Mouse (Mus musculus) forebrain, embryonic 12.5 days (tissue): ENCODE data around the gene Ypel3. TPM values are rescaled to one million over a fixed set of nuclear protein-coding genes. Genes with fewer than 3 reads are reported as not detected.
A peak's percentile ranks its signal among the peaks of the same experiment; 100 is the strongest.

Experiments
- ATAC-seq: fragments of 200-750 bp; cut with Nextera tagmentation; 2 replicates; pipeline ENCODE4 v1.8.0; 2017; ENCODE audit warnings: moderate TSS enrichment; ENCODE audit not compliant: low FRiP score
- H3K27ac ChIP-seq: fragments of 300-500 bp; sonication (generic); 2 replicates; pipeline ENCODE4 v1.5.1; 2016; ENCODE audit warnings: mild to moderate bottlenecking
- H3K27me3 ChIP-seq: fragments of 300-500 bp; sonication (generic); 2 replicates; pipeline ENCODE4 v1.6.1; 2016; ENCODE audit warnings: mild to moderate bottlenecking
- H3K36me3 ChIP-seq: fragments of 300-500 bp; sonication (generic); replicated peaks from 2 replicates; pipeline ENCODE4 v1.6.1; 2016; ENCODE audit warnings: mild to moderate bottlenecking
- H3K4me1 ChIP-seq: fragments of 300-500 bp; sonication (generic); 2 replicates; pipeline ENCODE4 v1.6.1; 2016
- H3K4me2 ChIP-seq: fragments of 300-500 bp; sonication (generic); 2 replicates; pipeline ENCODE4 v1.6.1; 2016; ENCODE audit warnings: mild to moderate bottlenecking, moderate library complexity
- H3K4me3 ChIP-seq: fragments of 300-500 bp; sonication (generic); replicated peaks from 2 replicates; pipeline ENCODE4 v1.5.1; 2016; ENCODE audit warnings: mild to moderate bottlenecking
- H3K9ac ChIP-seq: fragments of 300-500 bp; sonication (generic); 2 replicates; pipeline ENCODE4 v1.6.1; 2016; ENCODE audit warnings: mild to moderate bottlenecking
- H3K9me3 ChIP-seq: fragments of 300-500 bp; sonication (generic); 2 replicates; pipeline ENCODE4 v1.6.1; 2016
- WGBS: fragments of 180-500 bp; shearing (Covaris S2); methylation state at CpG from one replicate; pipeline ENCODE4 v1.1.7; 2016; 5-methylcytosine and 5-hydroxymethylcytosine counted together
- polyA plus RNA-seq: library from polyadenylated mRNA; unstranded; fragments of >200 nt; fragmentation: Nextera tagmentation; extraction: Ambion mirVana; gene quantifications from 2 replicates; pipeline ENCODE4 v1.2.1, GENCODE M21; 2016

The Ypel3 gene
- polyA plus RNA-seq, 1 experiment from 2014 or later, result 92.7 TPM

DNA sequence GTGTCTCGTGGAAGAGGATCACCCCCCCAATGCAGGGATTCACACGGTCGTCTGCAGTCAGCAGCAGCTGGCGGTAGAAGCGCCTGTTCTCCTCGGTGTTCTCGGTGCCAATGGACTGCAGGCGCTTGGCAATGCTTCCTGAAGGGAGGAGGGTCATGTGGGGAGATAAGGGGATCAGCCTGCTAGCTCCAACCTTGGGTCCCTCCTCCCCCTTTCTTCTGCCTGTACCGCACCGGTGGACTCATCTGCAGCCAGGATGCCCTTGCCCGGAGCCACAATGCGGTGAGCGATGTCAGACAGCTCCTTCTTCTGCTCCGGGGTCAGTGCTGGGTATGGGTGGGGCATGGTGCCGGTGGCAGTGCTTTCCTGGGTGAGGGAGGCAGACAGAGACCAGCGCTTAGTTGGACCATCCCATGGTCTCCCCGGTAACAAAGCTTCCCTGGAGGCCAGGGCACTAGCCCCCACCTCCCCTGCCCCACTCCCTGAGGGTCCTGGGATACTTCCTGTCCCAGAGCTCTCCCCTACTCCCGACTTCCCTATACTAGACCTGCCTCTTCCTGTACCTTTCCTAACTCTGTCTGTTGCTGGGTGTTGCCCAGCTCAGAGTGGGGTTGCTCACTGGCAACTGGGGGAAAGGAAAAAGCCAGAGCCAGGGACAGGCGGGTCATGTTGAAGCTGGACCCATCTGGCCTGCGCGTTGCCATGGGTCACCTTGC, 20.8 kb downstream of the Ypel3 start, which contains the start of gene Fam57b:
TSS of gene Fam57b (plus strand) at position 258 of the 716 bp plus-strand sequence.
- ATAC-seq, result no peak
- Histone ChIP-seq H3K9me3 (no peaks in the 10 kb centered on the region), H3K27me3 (no peaks in the 10 kb centered on the region), H3K27ac (peak within 1 kb of the TSS; percentile 96), H3K9ac (peak within 1 kb of the TSS; percentile 89), H3K4me2 (peak within 1 kb of the TSS; percentile 78), H3K36me3 (peaks cover 49% of the 10 kb centered on the region), H3K4me3 (peak within 1 kb of the TSS; percentile 79), H3K4me1 (peaks cover 48% of the 10 kb centered on the region)
- WGBS, result 36% methylated on average over 21 of the region's 21 CpGs

DNA sequence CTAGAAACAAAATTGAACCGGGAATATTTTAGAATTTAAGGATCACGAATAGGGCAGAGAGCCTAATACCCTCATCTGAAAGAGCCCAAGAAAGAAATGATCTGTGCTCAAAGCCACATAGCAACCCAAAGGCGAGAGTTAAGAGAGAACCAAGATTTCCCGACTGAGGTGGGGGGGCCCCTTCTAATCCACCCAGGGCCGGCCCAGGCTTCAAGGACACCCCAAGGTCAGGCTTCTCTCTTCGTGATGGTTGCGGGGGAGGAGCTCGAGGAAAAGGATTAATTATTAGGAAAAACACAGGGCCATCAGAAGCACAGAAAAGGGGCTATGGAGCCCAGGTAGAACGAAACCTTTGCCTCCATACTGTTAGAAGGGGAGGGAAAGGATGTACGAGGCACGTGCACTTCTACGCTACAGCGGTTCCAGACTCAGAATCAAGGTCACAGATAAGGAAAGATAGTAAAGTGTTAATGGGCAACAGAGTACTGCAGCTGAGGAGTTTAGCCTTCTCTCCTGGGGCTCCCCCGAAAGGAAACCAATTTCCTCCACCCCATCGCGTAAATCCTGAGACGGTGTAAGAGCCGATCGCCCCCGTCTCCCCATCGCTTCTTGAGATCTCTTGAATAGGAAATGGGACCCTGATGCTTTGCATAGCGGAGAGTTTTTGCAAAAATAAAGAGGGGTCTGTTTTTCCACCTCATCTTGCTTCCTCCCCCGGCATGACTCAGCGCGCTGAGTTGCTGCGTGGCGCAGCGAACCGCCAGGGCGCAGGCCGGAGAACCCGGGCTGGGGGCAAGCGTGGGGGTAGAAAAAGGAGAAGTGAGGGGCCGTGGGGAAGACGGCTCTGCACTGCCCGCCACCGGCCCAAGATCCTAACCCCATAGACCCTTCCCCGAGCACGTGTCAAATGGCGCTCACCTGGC, 21.6 kb downstream of the Ypel3 start:
- Histone ChIP-seq H3K27ac (peak overlapping the region; percentile 96), H3K27me3 (no peaks in the 10 kb centered on the region), H3K4me1 (peaks cover 42% of the 10 kb centered on the region), H3K36me3 (peaks cover 56% of the 10 kb centered on the region), H3K4me3 (peak overlapping the region; percentile 79), H3K4me2 (peak overlapping the region; percentile 78), H3K9ac (peak overlapping the region; percentile 89), H3K9me3 (no peaks in the 10 kb centered on the region)
- ATAC-seq, result no peak
- WGBS, result under 1% methylated on average over 40 of the region's 40 CpGs

DNA sequence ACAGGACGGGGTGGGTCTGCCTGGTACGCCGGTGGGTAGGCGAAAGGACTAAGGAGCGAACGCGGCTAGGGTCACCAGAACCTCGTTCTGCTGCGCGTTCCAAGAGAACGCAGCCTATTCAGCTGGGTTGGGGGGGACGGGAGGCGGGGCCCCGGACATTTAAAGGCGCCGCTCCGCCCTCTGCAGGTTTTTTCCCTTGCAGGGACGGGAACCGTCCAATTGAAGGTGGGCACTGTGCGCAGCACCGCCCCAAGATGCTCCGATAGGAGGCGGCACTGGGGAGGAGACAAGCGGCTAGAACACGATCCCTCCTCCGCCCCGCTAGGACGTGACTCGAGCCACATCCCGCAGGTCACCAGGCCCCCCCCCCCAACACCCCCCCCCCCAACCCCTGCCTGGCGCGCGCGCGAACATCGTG, 22.3 kb downstream of the Ypel3 start:
- Histone ChIP-seq H3K9me3 (no peaks in the 10 kb centered on the region), H3K4me1 (peaks cover 42% of the 10 kb centered on the region), H3K36me3 (peaks cover 61% of the 10 kb centered on the region), H3K9ac (peak overlapping the region; percentile 89), H3K4me3 (peak overlapping the region; percentile 79), H3K4me2 (peak overlapping the region; percentile 78), H3K27ac (peak overlapping the region; percentile 96), H3K27me3 (no peaks in the 10 kb centered on the region)
- under 1% methylated on average over 33 of the region's 36 CpGs for WGBS
- ATAC-seq, result peak; percentile 96

DNA sequence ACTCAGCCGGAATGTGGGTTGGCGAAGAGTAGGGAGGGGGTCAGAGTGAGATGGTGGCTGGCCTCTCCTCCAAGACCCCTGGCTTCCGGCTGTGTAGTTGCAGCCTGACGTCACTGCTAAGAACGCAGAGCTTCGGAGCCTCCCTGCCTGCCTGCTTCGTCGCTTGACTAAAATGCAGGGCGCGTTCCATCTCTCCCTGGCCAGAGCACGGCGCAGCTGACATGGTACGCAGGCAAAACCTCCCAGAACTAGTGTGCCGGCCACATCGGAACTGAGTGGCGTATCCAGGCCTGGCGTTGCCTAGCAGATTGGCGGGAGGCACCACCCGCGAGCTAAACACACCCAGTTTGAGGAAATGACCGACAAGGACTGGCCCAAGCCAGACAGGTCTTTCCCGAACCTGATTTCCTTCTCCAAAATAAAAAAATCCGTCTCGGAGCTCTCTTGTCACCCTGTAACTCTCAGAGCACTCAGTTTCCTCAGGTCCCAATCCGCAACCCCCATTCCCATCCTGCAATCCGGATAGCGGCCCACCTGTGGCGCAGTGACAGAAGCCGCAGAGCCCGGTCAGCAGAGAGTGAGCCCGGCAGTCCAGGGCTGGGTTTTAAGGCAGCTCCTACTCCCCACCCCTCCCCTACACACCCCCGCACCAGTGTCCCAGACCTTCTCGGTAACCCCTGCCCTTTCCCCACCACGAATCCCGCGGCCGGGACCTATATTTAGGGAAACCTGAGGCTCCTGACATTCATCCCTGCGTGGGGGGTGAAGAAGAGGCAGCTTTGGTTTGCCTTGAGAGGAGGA, 22.9 kb downstream of the Ypel3 start:
- Histone ChIP-seq H3K4me3 (peak overlapping the region; percentile 79), H3K4me2 (peak overlapping the region; percentile 78), H3K27me3 (no peaks in the 10 kb centered on the region), H3K9ac (peak overlapping the region; percentile 89), H3K4me1 (peaks cover 42% of the 10 kb centered on the region), H3K9me3 (no peaks in the 10 kb centered on the region), H3K36me3 (peaks cover 64% of the 10 kb centered on the region), H3K27ac (peak overlapping the region; percentile 96)
- under 1% methylated on average over 38 of the region's 38 CpGs for WGBS
- ATAC-seq, result peak; percentile 89

DNA sequence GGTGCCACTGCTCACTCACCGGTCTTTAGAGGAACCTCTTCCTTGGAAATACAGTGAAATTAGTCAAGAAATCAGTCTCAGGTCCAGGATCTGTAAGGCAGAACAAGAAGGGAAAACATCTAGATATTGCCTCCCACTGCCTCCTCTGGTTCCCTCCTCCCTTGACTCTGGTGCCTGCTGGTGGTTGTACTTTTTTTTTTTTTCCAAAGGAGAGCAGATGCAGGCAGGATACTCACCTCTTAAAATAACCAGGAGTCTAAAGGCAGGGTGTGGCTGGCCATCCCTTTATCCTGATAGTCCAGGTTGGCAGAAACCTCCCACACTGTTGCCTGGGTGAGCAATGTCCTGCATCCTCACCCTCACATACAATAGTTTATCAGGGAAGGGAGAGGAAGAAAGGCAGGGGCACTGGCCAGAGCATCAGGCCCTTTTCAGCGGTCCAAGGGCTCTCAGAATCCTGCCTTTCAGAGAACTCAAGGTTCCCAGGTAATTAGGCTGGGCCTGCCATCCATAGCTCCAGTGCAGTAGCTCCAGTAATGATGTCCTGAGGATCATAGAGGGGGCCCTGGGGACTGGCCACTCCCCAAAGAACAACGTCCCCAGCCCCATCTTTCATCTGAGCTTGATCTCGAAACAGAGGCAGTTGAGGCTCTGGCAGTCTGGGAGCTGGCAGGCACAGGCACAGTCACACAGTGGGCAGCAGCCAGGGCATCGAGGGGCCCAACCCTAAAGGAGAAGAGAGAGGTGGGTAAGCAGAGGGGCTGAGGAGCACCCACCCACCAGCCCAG, 23.7 kb downstream of the Ypel3 start:
- no peak for ATAC-seq
- H3K36me3 ChIP-seq, result peaks cover 64% of the 10 kb centered on the region
- H3K9me3 ChIP-seq, result no peaks in the 10 kb centered on the region

DNA sequence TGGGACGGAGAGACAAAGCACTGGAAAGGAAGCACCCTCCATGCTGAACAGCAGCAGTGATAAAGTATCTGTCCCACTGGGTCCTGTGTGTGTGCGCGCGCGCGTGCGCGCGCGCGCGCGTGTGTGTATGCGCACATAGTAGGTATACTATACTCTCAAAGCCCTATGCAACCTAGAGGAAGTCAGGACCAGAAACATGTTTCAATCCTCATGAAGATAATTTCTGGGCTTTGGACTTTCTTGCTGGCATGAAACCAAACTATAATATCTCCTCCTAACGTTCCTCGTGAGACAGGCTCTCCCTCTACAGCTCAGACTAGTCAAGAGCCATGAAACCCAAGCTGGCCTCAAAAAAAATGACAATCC, 24.3 kb downstream of the Ypel3 start:
- peaks cover 40% of the 10 kb centered on the region for H3K4me1 ChIP-seq
- no peak overlapping the region for H3K4me3 ChIP-seq
- H3K36me3 ChIP-seq, result peaks cover 61% of the 10 kb centered on the region
- no peak overlapping the region for H3K4me2 ChIP-seq
- H3K27me3 ChIP-seq, result no peaks in the 10 kb centered on the region
- no peak overlapping the region for H3K27ac ChIP-seq
- H3K9ac ChIP-seq, result 0 out of 2 replicates have a peak overlapping the region, but pooled peaks have one; percentile 89
- 94% methylated on average over 16 of the region's 16 CpGs for WGBS
- H3K9me3 ChIP-seq, result no peaks in the 10 kb centered on the region
- no peak for ATAC-seq

More for the DNA sequence above, 23.7 kb downstream of the Ypel3 start:
- Histone ChIP-seq H3K4me2 (peak overlapping the region; percentile 78), H3K9ac (peak overlapping the region; percentile 89), H3K27ac (peak overlapping the region; percentile 96), H3K4me1 (peaks cover 42% of the 10 kb centered on the region), H3K4me3 (peak overlapping the region; percentile 79), H3K27me3 (no peaks in the 10 kb centered on the region)
- 26% methylated on average over 5 of the region's 5 CpGs for WGBS

DNA sequence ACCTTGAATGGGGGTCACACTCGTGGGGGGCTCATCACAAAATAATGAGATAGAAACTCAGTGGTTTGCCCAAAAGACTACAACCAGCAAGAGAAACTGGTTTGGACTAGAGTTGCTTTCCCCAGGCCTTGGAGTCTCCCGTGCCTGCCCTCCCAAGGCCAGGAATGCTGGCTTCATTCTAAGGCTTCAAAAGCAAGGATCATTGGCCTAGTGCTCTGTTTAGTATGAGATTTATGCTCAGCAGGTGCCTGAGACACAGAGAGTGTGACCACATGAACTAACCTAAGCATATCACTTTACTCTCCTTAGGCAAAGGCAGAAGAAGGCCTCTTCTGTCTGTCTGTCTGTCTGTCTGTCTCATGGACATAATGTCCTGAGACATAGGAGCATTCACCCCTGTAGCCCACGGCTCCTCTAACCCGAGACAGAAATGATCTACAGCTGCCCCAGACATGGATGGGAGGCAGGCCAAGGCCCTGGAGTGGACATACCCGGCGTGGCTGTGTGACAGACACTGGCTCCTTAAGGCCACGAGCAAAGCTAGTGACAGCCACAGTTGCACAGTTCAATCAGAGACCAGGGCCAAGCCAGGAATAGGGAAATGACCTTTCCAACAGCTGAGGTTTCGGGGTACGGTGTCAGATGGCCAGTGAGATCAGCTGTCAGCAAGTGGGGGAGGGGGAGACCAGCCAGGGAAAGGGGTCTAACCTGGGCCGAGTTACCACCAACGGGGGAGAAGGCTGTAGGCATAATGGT, 25.6 kb downstream of the Ypel3 start:
- no peaks in the 10 kb centered on the region for H3K9me3 ChIP-seq
- no peak overlapping the region for H3K9ac ChIP-seq
- no peak for ATAC-seq
- no peak overlapping the region for H3K4me2 ChIP-seq
- no peak overlapping the region for H3K27ac ChIP-seq
- peaks cover 31% of the 10 kb centered on the region for H3K4me1 ChIP-seq
- peaks cover 54% of the 10 kb centered on the region for H3K36me3 ChIP-seq
- no peaks in the 10 kb centered on the region for H3K27me3 ChIP-seq
- 87% methylated on average over 11 of the region's 11 CpGs for WGBS
- no peak overlapping the region for H3K4me3 ChIP-seq

DNA sequence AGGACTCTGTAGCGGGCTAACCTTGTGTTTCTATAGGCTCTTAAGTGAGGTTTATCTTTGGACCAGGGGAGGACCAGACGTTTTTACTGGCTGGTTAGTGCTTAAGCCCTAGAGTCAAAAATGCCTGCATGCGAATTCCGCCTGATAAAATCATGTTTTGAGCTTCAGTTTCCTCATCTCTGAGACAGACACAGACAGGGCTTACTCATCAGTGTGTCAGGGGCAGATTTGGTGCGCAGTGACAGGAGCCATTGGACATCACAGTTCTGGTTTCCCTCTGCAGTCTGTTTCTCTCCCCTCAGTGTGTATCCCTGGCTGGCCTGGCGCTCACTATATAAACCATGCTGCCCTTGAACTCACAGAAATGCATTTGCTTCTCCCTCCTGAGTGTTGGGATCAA, 26.4 kb downstream of the Ypel3 start:
- ATAC-seq, result no peak
- WGBS, result 88% methylated on average over 6 of the region's 6 CpGs
- Histone ChIP-seq H3K27me3 (no peaks in the 10 kb centered on the region), H3K4me1 (peaks cover 31% of the 10 kb centered on the region), H3K9me3 (no peaks in the 10 kb centered on the region), H3K9ac (no peak overlapping the region), H3K4me3 (no peak overlapping the region), H3K4me2 (no peak overlapping the region), H3K36me3 (peaks cover 52% of the 10 kb centered on the region), H3K27ac (no peak overlapping the region)

DNA sequence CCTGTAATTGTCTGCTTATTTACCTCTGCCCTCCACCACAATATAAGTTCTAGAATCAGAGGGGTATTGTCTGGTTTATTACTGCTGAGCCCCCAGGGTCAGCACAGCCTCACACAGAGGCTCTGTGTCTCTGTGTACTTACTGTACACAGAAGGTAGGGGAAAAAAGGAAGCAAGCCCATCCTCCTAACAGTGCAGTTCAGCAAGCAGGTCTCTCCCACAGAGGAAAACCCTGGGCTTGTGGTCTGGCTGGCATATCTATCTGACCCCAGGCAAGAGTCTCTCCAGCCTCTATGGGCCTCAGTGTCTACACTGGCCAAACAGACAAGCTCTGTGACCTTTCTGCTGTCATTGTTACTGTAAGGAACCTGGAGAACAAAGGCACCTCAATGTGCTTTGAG, 27.0 kb downstream of the Ypel3 start:
- H3K4me1 ChIP-seq, result peaks cover 34% of the 10 kb centered on the region
- no peaks in the 10 kb centered on the region for H3K27me3 ChIP-seq
- H3K9me3 ChIP-seq, result no peaks in the 10 kb centered on the region
- peaks cover 52% of the 10 kb centered on the region for H3K36me3 ChIP-seq
- H3K27ac ChIP-seq, result no peak overlapping the region
- ATAC-seq, result no peak
- no peak overlapping the region for H3K9ac ChIP-seq
- no peak overlapping the region for H3K4me2 ChIP-seq
- no peak overlapping the region for H3K4me3 ChIP-seq

DNA sequence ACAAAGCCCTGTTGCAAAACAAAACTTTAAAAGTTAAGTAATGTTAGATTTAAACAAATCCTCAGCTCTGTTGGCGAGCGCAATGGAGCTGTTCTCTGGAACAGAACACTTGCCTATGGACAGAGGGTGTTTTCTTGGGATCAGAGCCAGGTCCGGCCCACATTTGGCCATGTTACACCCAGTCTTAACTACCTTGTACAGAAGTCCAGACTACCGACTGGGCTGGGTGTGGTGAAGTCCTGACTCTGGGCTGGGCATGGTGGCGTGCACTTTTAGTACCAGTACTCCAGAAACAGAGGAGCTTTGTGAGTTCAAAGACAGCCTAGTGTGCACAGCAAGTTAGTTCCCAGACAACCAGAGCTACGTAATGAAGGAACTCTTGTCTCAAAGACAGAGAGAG, 30.2 kb downstream of the Ypel3 start:
- Histone ChIP-seq H3K4me2 (no peak overlapping the region), H3K9me3 (no peaks in the 10 kb centered on the region), H3K27me3 (no peaks in the 10 kb centered on the region), H3K9ac (no peak overlapping the region), H3K27ac (no peak overlapping the region), H3K4me3 (no peak overlapping the region; the same call in 1 of the 2 replicates), H3K4me1 (peaks cover 26% of the 10 kb centered on the region), H3K36me3 (peaks cover 41% of the 10 kb centered on the region)
- WGBS, result 86% methylated on average over 6 of the region's 6 CpGs
- no peak for ATAC-seq

DNA sequence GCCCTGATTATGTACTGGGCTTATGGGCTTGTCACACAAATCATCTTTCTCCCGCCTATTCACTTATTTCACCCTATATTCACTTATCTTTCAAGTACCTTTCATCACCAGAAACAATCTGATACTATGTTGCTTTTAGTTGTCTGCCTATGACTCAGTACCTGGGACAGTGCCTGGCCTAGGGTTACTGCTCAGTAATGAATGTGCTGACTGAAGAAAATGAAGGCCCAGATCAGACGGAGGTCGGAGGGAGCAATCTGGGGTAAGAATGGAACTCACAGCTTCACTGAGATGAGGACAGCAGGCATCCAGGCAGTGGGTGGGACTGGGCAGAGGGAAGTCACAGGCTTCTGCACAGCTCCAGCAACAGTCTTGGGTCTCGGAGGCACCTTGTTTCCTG, 30.6 kb downstream of the Ypel3 start:
- Histone ChIP-seq H3K36me3 (peaks cover 36% of the 10 kb centered on the region), H3K9me3 (no peaks in the 10 kb centered on the region), H3K4me2 (peak overlapping the region; percentile 81), H3K9ac (peak overlapping the region; percentile 77), H3K4me3 (peak overlapping the region; percentile 72), H3K27me3 (no peaks in the 10 kb centered on the region), H3K27ac (peak overlapping the region; percentile 85; the same call in 1 of the 2 replicates), H3K4me1 (peaks cover 26% of the 10 kb centered on the region)
- 85% methylated on average over 4 of the region's 4 CpGs for WGBS
- ATAC-seq, result no peak
